Mouse (Mus musculus): ENCODE data around the gene Gm13030. TPM values are rescaled to one million over a fixed set of nuclear protein-coding genes. Genes with fewer than 3 reads are reported as not detected.
A peak's percentile ranks its signal among the peaks of the same experiment; 100 is the strongest.

Gene Gm13030
- total and polyA plus RNA-seq, 3 experiments = not detected

DNA sequence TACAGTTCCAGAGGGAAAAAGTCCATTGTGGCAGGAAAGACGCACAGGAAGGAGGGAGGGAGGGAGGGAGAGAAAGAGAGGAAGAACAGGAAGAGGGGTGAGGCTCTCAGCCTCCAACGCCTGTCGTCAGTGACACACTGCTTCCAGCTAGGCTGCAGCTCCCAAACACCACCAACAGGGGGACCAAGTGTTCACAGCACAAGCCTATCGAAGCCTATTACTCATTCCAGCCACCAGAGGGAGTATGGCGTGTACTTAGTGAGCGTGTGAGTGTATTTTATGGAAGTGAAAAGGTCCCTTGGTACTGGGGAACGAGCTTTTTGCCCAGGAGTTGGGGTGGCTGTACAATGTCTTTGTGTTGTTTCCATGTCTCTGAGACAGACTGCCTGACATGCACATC is 17.3 kb downstream of the Gm13030 start (continued):
- TF ChIP-seq UBTF (IDR thresholded peaks at IDR 0.05; ENCODE audit: borderline replicate concordance, insufficient read depth, low read depth, low read length) = no peak
- TF ChIP-seq EP300 (IDR thresholded peaks at IDR 0.05; ENCODE audit: low read depth in 1 of 2, low read length in 2 of 2) = no peak
- no peak for TF ChIP-seq ZNF384 (IDR thresholded peaks at IDR 0.05; ENCODE audit: low read depth, low read length)
- TF ChIP-seq MAX (IDR thresholded peaks at IDR 0.05; ENCODE audit: low read length) = no peak
- no peak for TF ChIP-seq TBP (IDR thresholded peaks at IDR 0.05; ENCODE audit: low read depth, low read length)
- no peak for TF ChIP-seq NRF1 (IDR thresholded peaks at IDR 0.05; ENCODE audit: insufficient read depth, low read depth, low read length, poor library complexity, severe bottlenecking)
- no peak for TF ChIP-seq GABPA (IDR thresholded peaks at IDR 0.05; ENCODE audit: low read depth, low read length)
- TF ChIP-seq RCOR1 (IDR thresholded peaks at IDR 0.05; ENCODE audit: low read depth, low read length) = no peak
- peak; percentile 60 for TF ChIP-seq RAD21 (IDR thresholded peaks at IDR 0.05; ENCODE audit: low read depth, low read length)
- TF ChIP-seq CHD1 (IDR thresholded peaks at IDR 0.05; ENCODE audit: low read depth, low read length) = no peak
- TF ChIP-seq BHLHE40 (IDR thresholded peaks at IDR 0.05; ENCODE audit: borderline replicate concordance, low read depth, low read length) = no peak
- TF ChIP-seq TAL1 (IDR thresholded peaks at IDR 0.05; ENCODE audit: low read length) = no peak
- TF ChIP-seq MYB (IDR thresholded peaks at IDR 0.05; ENCODE audit: low read depth, low read length) = no peak
- TF ChIP-seq USF1 (IDR thresholded peaks at IDR 0.05; ENCODE audit: low read depth, low read length) = no peak
- no peak for TF ChIP-seq TCF12 (IDR thresholded peaks at IDR 0.05; ENCODE audit: low read depth, low read length)
- peak; percentile 79 to 100 (median 98) for TF ChIP-seq CTCF (IDR thresholded peaks at IDR 0.05 in 2 of 3, conservative IDR thresholded peaks at IDR 0.05 in 1 of 3; ENCODE audit: control insufficient read depth in 1 of 3, insufficient read depth in 1 of 3, low read depth in 2 of 3, low read length in 3 of 3, poor library complexity in 1 of 3, severe bottlenecking in 1 of 3)
- no peak for TF ChIP-seq ZMIZ1 (IDR thresholded peaks at IDR 0.05; ENCODE audit: low read depth, low read length)
- TF ChIP-seq HCFC1 (IDR thresholded peaks at IDR 0.05; ENCODE audit: low read depth, low read length) = 0 out of 2 replicates have a peak, but pooled peaks have one; percentile 35
- no peak for TF ChIP-seq POLR2A (IDR thresholded peaks at IDR 0.05; ENCODE audit: control insufficient read depth in 1 of 2, insufficient read depth in 1 of 2, low read depth in 1 of 2, low read length in 2 of 2, poor library complexity in 1 of 2)
- no peak for TF ChIP-seq JUND (IDR thresholded peaks at IDR 0.05; ENCODE audit: low read depth, low read length)
- no peak for TF ChIP-seq POLR2AphosphoS2 (IDR thresholded peaks at IDR 0.05; ENCODE audit: low read length)
- TF ChIP-seq SIN3A (IDR thresholded peaks at IDR 0.05; ENCODE audit: low read length) = 0 out of 2 replicates have a peak, but pooled peaks have one; percentile 34
- TF ChIP-seq SMC3 (IDR thresholded peaks at IDR 0.05; ENCODE audit: low read depth, low read length) = peak; percentile 90

DNA sequence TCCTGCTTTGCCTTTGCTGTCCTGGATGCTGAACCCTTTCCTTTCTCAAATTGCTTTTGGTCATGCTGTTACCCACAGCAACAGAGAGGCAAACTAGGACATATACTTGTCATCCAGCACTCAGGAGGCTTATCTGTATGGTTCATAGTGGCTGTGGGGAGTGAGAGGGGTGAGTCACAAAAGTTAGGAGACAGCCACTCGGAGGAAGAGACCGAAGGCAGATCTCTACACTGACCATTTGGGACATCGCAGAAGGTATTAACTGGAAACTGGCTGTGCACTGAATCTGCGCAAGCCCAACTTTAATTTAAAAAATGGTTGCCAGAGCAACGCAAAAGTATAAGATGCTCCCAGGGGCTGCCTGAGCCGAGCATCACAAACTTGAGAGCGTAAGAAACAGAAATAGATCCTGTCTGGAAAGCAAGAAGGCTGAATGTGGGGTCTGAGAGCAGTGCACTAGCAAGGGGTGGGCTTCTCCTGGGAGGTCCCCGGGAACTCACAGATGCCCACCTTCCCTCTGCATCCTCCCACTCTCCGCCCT is 18.6 kb downstream of the Gm13030 start:
- no peak overlapping the region for H3K9ac ChIP-seq (ENCODE audit: control insufficient read depth, low read depth, low read length, poor library complexity, severe bottlenecking)
- H3K27ac ChIP-seq (ENCODE audit: control insufficient read depth, low read depth, low read length) = no peak overlapping the region
- H3K27me3 ChIP-seq (ENCODE audit: control insufficient read depth in 1 of 2, insufficient read depth in 2 of 2, low read length in 2 of 2) = no peaks in the 10 kb centered on the region
- no peaks in the 10 kb centered on the region for H3K36me3 ChIP-seq (ENCODE audit: control insufficient read depth in 1 of 2, insufficient read depth in 2 of 2, low read length in 2 of 2)
- no peaks in the 10 kb centered on the region for H3K79me2 ChIP-seq (ENCODE audit: control insufficient read depth, insufficient read depth, low read length, poor library complexity)
- DNase-seq (ENCODE audit: low read depth, low spot score) = peak; percentile 16
- H3K9me3 ChIP-seq (replicated peaks; ENCODE audit: insufficient read depth, low read length) = no peaks in the 10 kb centered on the region
- TF ChIP-seq RAD21 (IDR thresholded peaks at IDR 0.05; ENCODE audit: low read depth, low read length) (no peak), RCOR1 (IDR thresholded peaks at IDR 0.05; ENCODE audit: low read depth, low read length) (no peak), KAT2A (conservative IDR thresholded peaks at IDR 0.05; ENCODE audit: low read depth, low read length) (no peak), MXI1 (IDR thresholded peaks at IDR 0.05; ENCODE audit: low read depth, low read length) (no peak), SIN3A (IDR thresholded peaks at IDR 0.05; ENCODE audit: low read length) (no peak), MAFK (IDR thresholded peaks at IDR 0.05; ENCODE audit: borderline replicate concordance, low read depth, low read length) (no peak)
- peaks cover 0 to 9% of the 10 kb centered on the region in 2 experiments; a peak in 1 of 4 replicates for H3K4me1 ChIP-seq (ENCODE audit: control insufficient read depth in 1 of 2, insufficient read depth in 2 of 2, low read length in 2 of 2)
- no peak overlapping the region for H3K4me3 ChIP-seq (ENCODE audit: control insufficient read depth in 1 of 2, insufficient read depth in 1 of 2, low read depth in 2 of 2, low read length in 2 of 2)
